Mouse (Mus musculus): ENCODE measurements around the gene 1700030J22Rik.

Gene 1700030J22Rik

GRCm38 (mm10) chr8:116951778-116952177 lies 27.0 kb downstream of the 1700030J22Rik start:
- DNase-seq (ENCODE audit: low read depth, low spot score), result no peak

- no peak for DNase-seq (ENCODE audit: low read depth, low spot score)
These were observed 27.4 kb downstream of the 1700030J22Rik start for GRCm38 (mm10) chr8:116951369-116951768.

GRCm38 (mm10) chr8:116947589-116947988 lies 31.2 kb downstream of the 1700030J22Rik start:
- DNase-seq (ENCODE audit: low read depth, low spot score), result no peak

- DNase-seq (ENCODE audit: low read depth, low spot score), result no peak
These were observed 31.9 kb downstream of the 1700030J22Rik start for GRCm38 (mm10) chr8:116946851-116947250.

GRCm38 (mm10) chr8:116946268-116946838 lies 32.4 kb downstream of the 1700030J22Rik start:
- no peak for DNase-seq (ENCODE audit: low read depth, low spot score)

- DNase-seq (ENCODE audit: low read depth, low spot score), result no peak
These were observed 33.4 kb downstream of the 1700030J22Rik start for GRCm38 (mm10) chr8:116945169-116945910.

- DNase-seq (ENCODE audit: low read depth, low spot score), result no peak
These were observed 34.4 kb downstream of the 1700030J22Rik start for GRCm38 (mm10) chr8:116944385-116944696.

GRCm38 (mm10) chr8:116943555-116944384 lies 35.0 kb downstream of the 1700030J22Rik start:
- DNase-seq (ENCODE audit: low read depth, low spot score), result no peak

GRCm38 (mm10) chr8:116943161-116943554 lies 35.6 kb downstream of the 1700030J22Rik start, which contains the start of gene Atmin:
Gene Atmin (plus strand): TSS chr8:116943393.
- peak; percentile 56 for DNase-seq (ENCODE audit: low read depth, low spot score)

GRCm38 (mm10) chr8:116942284-116943058 lies 36.3 kb downstream of the 1700030J22Rik start:
- no peak for DNase-seq (ENCODE audit: low read depth, low spot score)

- DNase-seq (ENCODE audit: low read depth, low spot score), result no peak
These were observed 43.3 kb downstream of the 1700030J22Rik start for GRCm38 (mm10) chr8:116935506-116935905.

GRCm38 (mm10) chr8:116934976-116935375 lies 43.8 kb downstream of the 1700030J22Rik start:
- DNase-seq (ENCODE audit: low read depth, low spot score), result no peak

GRCm38 (mm10) chr8:116928588-116928987 lies 50.2 kb downstream of the 1700030J22Rik start:
- no peak for DNase-seq (ENCODE audit: low read depth, low spot score)

GRCm38 (mm10) chr8:116927880-116928279 lies 50.9 kb downstream of the 1700030J22Rik start:
- no peak for DNase-seq (ENCODE audit: low read depth, low spot score)

- DNase-seq (ENCODE audit: low read depth, low spot score), result no peak
These were observed 55.2 kb downstream of the 1700030J22Rik start for GRCm38 (mm10) chr8:116923526-116923925.

GRCm38 (mm10) chr8:116922060-116922757 lies 56.5 kb downstream of the 1700030J22Rik start:
- no peak for DNase-seq (ENCODE audit: low read depth, low spot score)

GRCm38 (mm10) chr8:116921337-116922059 lies 57.3 kb downstream of the 1700030J22Rik start, which contains the start of the genes Cmc2 and Cenpn:
Gene Cmc2 (minus strand): TSS chr8:116921455.
Gene Cenpn (plus strand): TSS chr8:116921730.
- peak; percentile 90 for DNase-seq (ENCODE audit: low read depth, low spot score)

- no peak for DNase-seq (ENCODE audit: low read depth, low spot score)
These were observed 57.8 kb downstream of the 1700030J22Rik start for GRCm38 (mm10) chr8:116921005-116921336.
